Mouse (Mus musculus) gastrocnemius, postnatal 36 days (tissue): ENCODE measurements around the gene Sgca. TPM values are rescaled to one million over a fixed set of nuclear protein-coding genes. Genes with fewer than 3 reads are reported as not detected.

Experiments
- DNase-seq, 2 experiments: peaks; one replicate each; pipeline ENCODE4 v3.0.0; 2022
- intact Hi-C: fragments of 180-260 bp; cut with DNase I; formaldehyde crosslinking; loops from one replicate; pipeline ENCODE4 v1.15.1; 2025
- total RNA-seq, 2 experiments: library from RNA; stranded (reverse); gene quantifications; 2 replicates each; pipeline ENCODE4 v1.2.3; 2021

Gene Sgca
- total RNA-seq, 2 experiments from 2014 or later, result 252 to 259 TPM

DNA sequence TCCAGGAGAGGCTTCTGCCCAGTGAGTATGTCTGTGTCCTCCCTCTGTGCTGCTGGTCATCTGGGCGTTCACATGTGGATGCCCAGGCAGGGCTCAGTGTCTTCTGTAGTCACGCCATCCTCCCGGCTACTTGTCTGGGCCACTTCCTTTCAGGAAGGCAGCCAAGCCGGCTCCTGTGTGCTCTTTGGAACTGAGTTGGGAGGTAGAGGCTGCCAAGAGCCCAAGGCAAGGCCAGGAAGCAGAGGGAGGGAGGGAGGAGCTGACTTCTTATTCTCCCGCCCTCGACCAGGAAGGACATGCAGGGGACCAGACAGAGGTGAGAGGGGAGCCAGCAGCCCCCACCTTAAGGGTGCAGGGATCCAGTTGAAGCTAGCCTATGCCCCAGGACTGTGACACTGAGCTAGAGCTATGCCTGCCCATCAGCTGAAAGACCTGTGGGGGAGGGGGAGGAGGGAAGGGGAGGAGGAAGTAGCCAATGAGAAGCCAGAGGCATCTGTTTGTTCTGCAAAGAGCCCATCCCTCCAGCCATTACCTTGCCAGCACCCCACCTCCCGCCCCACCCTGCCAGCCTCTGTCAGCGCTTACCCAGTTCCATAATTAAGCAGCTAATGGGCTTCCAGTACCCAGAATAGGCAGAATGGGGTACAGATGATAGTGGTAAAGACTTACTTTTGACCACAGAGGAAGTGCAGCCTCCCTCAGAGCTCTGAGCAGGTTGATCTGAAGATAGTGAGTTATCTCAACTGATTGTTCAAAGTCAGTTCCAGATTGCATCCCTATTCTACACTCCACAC, 17.9 kb downstream of the Sgca start:
- peak; percentile 86 to 87 for DNase-seq
- intact Hi-C loops, result no loop called here

DNA sequence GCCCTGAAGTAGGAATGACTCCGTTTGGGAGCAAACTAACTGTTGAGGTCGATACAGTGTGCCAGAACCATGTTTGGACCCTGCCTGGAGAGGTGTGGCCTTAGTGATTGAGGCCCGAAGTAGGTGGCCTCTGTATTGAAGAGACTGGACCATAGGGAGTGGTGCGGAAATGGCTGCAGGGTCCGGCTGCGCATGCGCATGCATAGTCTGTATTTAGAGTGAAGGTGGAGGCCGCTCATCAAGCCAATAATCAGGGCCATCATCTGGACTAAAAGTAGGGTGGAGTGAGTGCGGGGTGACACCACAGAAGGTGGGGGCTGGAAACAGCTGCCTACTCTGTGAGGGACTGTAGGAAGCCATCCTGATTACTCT, 18.4 kb downstream of the Sgca start:
- intact Hi-C loops, result no loop called here
- peak; percentile 58 to 65 for DNase-seq

GRCm38 (mm10) chr11:94955103-94955502, 21.0 kb downstream of the Sgca start:
- intact Hi-C loops, result no loop called here
- DNase-seq, result no peak

- no peak for DNase-seq
- intact Hi-C loops, result no loop called here
Measured at GRCm38 (mm10) chr11:94952169-94952568, 24.0 kb downstream of the Sgca start.

GRCm38 (mm10) chr11:94945236-94945635, 30.9 kb downstream of the Sgca start:
- intact Hi-C loops, result no loop called here
- no peak for DNase-seq

DNA sequence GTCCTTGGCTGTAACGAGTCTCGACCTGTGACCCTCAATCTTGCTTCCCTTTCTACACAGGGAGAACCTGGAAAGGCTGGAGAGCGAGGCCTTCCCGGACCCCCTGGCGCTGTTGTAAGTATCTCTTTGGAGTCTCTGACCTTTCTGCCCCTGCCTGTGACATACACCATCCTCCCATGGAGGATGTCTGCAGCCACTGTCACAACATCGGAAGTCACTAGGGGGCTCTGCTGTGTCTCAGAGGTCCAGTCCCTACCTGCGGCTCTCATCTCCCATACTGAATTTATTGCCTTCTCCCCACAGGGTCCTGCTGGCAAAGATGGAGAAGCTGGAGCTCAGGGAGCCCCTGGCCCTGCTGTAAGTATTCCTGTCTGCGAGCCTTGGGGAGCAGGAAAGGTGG, 31.8 kb downstream of the Sgca start:
- intact Hi-C loops, result no loop called here
- no peak for DNase-seq

GRCm38 (mm10) chr11:94943054-94943453, 33.1 kb downstream of the Sgca start:
- intact Hi-C loops, result no loop called here
- no peak for DNase-seq

DNA sequence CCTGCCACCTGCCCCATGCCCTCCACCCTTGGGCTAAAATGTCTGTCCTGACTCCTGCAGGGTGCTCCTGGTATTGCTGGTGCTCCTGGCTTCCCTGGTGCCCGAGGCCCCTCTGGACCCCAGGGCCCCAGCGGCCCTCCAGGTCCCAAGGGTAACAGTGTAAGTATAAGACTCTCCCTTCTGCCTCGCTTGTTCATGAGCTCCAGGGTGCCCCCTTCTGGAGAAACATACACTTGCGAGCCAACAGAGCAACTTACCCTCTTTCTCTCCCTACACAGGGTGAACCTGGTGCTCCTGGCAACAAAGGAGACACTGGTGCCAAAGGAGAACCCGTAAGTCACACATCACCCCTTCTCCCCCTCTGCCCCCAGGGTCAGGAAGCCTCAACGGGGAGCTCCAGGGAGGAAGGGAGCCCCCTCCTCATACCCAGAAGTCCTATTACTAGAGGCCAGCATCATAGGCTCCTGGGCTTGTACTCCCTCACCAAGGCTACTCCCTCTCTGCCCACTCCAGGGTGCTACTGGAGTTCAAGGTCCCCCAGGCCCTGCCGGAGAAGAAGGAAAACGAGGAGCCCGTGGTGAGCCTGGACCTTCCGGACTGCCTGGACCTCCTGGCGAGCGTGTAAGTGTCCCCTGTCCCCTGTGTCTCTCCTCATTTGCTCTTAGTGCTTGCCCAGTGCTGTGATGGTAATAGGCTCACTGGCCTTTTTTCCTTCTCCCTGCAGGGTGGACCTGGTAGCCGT, 33.7 kb downstream of the Sgca start:
- intact Hi-C loops, result loop anchor here (1.0 kb wide), 1 partner anchor 26 kb away; no protein-coding TSS in a partner anchor
- DNase-seq, result peak; percentile 41 to 64

DNA sequence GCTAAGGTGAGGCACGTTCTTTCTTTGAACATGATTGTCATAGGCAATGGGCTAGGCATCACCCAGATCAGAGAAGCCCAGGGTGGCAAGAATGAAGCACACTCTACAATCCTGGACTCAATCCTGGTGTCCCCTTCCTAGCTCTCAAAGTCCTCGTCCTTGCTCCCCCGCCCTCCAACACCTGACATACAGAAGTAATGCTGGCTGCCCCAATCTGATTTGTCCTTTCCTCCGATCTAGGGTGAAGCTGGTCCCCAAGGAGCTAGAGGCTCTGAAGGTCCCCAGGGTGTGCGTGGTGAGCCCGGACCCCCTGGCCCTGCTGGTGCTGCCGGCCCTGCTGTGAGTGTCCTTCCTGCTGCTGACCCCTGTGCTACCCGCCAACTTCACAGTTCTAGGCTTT, 34.4 kb downstream of the Sgca start:
- DNase-seq, result no peak
- intact Hi-C loops, result loop anchor here (1.0 to 2.0 kb wide), 2 partner anchors 27 to 57 kb away; no protein-coding TSS in a partner anchor

DNA sequence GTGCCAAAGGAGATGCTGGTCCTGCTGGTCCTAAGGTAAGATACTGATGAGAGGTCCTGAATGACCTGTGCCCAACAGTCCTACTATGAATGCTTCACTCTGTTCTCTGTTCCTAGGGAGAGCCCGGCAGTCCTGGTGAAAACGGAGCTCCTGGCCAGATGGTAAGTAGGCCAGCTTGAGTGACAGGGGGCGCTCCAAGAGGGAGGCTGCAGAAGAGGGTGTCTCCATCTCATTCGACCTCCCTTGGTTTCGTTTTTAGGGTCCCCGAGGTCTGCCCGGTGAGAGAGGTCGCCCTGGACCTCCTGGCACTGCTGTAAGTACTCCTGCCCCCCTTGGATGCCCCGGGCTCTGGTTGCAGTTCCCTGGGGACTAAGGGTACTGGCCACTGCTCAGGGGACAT, 35.0 kb downstream of the Sgca start:
- intact Hi-C loops, result loop anchor here (2.0 kb wide), 1 partner anchor 58 kb away; no protein-coding TSS in a partner anchor
- no peak for DNase-seq

- intact Hi-C loops, result no loop called here
- peak; percentile 65 to 80 for DNase-seq
Measured at GRCm38 (mm10) chr11:94939280-94939679, 36.8 kb downstream of the Sgca start.

- no peak for DNase-seq
Measured at GRCm38 (mm10) chr11:94938296-94938695, 37.8 kb downstream of the Sgca start.

GRCm38 (mm10) chr11:94937787-94938186, 38.3 kb downstream of the Sgca start:
- intact Hi-C loops, result loop anchor here (1.0 kb wide), 1 partner anchor 71 kb away; no protein-coding TSS in a partner anchor
- no peak for DNase-seq

More at GRCm38 (mm10) chr11:94938296-94938695, 37.8 kb downstream of the Sgca start:
- intact Hi-C loops, result no loop called here

GRCm38 (mm10) chr11:94937335-94937781, 38.8 kb downstream of the Sgca start:
- DNase-seq, result peak; percentile 37 to 58
- intact Hi-C loops, result loop anchor here (1.0 kb wide), 1 partner anchor 71 kb away; no protein-coding TSS in a partner anchor

- intact Hi-C loops, result loop anchor here (1.0 kb wide), 1 partner anchor 71 kb away; no protein-coding TSS in a partner anchor
- DNase-seq, result peak; percentile 77 to 88
Measured at GRCm38 (mm10) chr11:94936851-94937295, 39.3 kb downstream of the Sgca start.

- intact Hi-C loops, result no loop called here
- DNase-seq, result peak; percentile 85 to 87
Measured at GRCm38 (mm10) chr11:94936045-94936444, 40.1 kb downstream of the Sgca start, which contains the start of gene Col1a1. Col1a1 (plus strand) TSS chr11:94936224.

GRCm38 (mm10) chr11:94934526-94934925, 41.6 kb downstream of the Sgca start:
- DNase-seq, result no peak
- intact Hi-C loops, result no loop called here

- intact Hi-C loops, result no loop called here
- peak; percentile 51 to 62 for DNase-seq
Measured at GRCm38 (mm10) chr11:94933584-94933983, 42.5 kb downstream of the Sgca start.

DNA sequence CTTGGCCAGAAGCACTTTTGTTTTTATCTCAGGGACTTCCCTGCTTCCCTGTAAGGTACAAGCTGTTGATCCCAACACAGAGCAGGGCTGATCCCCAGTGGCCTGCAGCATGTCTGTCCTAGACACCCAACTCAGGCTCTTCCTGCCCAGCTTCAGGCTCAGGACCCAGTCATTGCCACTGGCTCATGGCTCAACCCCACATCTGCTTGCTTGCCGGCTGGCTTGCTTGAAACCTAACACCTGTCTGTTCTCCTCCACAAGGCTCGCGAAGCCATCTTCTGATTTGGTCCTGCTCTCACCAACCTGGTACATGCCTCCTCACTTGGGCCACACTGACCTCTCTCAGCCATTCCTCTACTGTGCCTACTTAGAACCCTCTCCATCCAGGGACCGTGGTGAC, 46.0 kb downstream of the Sgca start:
- no peak for DNase-seq
- intact Hi-C loops, result no loop called here

DNA sequence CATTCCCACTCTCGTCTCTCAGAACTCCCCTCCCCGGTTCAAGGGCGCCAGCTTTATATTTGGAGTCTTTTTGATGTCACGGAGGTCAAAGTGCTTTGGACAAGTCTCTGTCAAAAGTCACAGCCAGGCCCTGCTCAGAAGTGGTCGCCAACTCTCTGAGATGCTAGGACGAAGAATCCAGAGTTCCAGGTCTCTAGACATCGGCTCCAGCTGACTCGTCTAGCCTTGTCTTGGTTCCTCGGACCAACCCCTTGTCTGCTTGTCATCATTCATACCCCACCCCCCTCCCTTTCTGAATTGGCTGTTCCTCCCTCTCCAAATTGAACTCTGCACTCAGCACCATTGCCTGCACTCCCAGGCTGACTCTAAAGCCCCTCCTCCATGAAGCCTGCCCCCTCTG, 46.5 kb downstream of the Sgca start:
- no peak for DNase-seq
- intact Hi-C loops, result no loop called here

DNA sequence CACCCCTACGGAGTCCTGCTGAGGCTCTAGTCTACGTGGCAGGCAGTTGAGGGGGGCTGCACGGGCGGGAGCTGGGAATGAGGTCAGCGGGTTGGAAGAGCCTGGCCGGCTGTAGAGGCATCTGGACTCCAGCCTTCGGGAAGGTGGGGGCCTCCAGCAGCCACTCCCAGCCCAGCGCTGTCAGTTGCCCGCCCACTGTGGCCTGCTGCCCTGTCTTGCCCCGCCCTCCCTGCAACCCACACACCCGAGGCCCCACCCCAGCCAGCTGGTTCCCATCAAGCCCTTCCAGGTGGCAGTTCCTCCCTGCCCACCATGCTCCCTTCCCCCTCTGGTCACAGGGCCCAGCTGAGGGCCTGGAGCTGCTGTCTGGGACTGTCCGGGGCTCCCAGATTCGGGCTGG, 47.3 kb downstream of the Sgca start:
- DNase-seq, result peak; percentile 82 to 89
- intact Hi-C loops, result no loop called here
